Mouse (Mus musculus) liver, postnatal 0 days (tissue): ENCODE results near the gene Mta3.

Source experiments
- CTCF ChIP-seq: sonication (generic); IDR thresholded peaks from 2 replicates; pipeline ENCODE4 v1.5.1; 2016; ENCODE audit warnings: antibody characterized with exemption, low read depth
- EP300 ChIP-seq: IDR thresholded peaks from 2 replicates; pipeline ENCODE4 v1.6.1; 2016; ENCODE audit warnings: antibody characterized with exemption, low read depth, mild to moderate bottlenecking

DNA sequence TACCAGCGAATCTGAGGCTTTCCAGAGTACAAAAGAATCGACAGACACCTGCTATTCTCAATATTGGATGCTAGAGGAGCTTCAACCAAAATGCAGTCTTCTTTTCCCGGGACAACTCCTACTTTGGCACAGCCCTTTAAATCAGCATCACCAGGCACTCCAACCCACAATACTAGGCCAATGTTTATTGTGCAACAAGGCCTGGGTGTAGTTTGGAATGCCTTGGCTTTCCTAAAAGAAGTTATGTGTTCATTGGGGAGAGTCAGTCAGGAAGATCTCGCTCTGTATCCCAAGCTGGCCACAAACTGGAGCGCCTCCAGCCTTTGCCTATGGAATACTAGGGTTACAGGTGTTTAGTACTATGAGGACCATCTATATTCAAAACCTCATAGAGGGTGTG lies 1.5 kb upstream of the Mta3 start:
- TF ChIP-seq CTCF, result no peak
- no peak for TF ChIP-seq EP300
